Mouse (Mus musculus) neural tube, postnatal 0 days (tissue): ENCODE measurements around the gene Col10a1. TPM values are rescaled to one million over a fixed set of nuclear protein-coding genes. Genes with fewer than 3 reads are reported as not detected.

Source experiments
- polyA plus RNA-seq: library from polyadenylated mRNA; unstranded; fragments of >200 nt; fragmentation: Nextera tagmentation; extraction: Ambion mirVana; gene quantifications from 2 replicates; pipeline ENCODE4 v1.2.1, GENCODE M21; 2015

Gene Col10a1
- 0.70 and 1.4 TPM in 2 replicates for polyA plus RNA-seq

GRCm38 (mm10) chr10:34389681-34390080 is at the start of gene Col10a1:
TSS of gene Col10a1 (plus strand) at chr10:34389981.

GRCm38 (mm10) chr10:34418204-34418756 is 28.5 kb downstream of the Col10a1 start, which contains the start of gene Nt5dc1:
TSS of gene Nt5dc1 (minus strand) at chr10:34418552.

Other genes starting within 250 kb of the Col10a1 start
- 6.7 and 7.5 TPM in 2 replicates for gene Dse, start 182.3 kb upstream of the Col10a1 start, polyA plus RNA-seq
- 124 and 136 TPM in 2 replicates for gene Tspyl1, start 107.8 kb upstream of the Col10a1 start, polyA plus RNA-seq
- 424 and 433 TPM in 2 replicates for gene Tspyl4, start 92.5 kb upstream of the Col10a1 start, polyA plus RNA-seq
- gene Nt5dc1, start 28.6 kb downstream of the Col10a1 start, polyA plus RNA-seq = 2.5 and 2.6 TPM in 2 replicates
- 0.82 and 1.3 TPM in 2 replicates for gene Frk, start 93.4 kb downstream of the Col10a1 start, polyA plus RNA-seq